Mouse (Mus musculus) neural tube, embryonic 15.5 days (tissue): Measurements from ENCODE around the gene Nxf7. TPM values are rescaled to one million over a fixed set of nuclear protein-coding genes. Genes with fewer than 3 reads are reported as not detected.
"Not testable (repeated sequence)": the region's sequence is repeated elsewhere in the genome, so short reads cannot be mapped to it uniquely, and the experiment has no call there.

Experiments used
- ATAC-seq: fragments of 200-750 bp; cut with Nextera tagmentation; 2 replicates; pipeline ENCODE4 v1.8.0; 2017; ENCODE audit warnings: mild to moderate bottlenecking, moderate TSS enrichment, moderate library complexity; ENCODE audit not compliant: low FRiP score
- H3K27ac ChIP-seq: fragments of 300-500 bp; sonication (generic); replicated peaks from 2 replicates; pipeline ENCODE4 v1.5.1; 2015; ENCODE audit warnings: mild to moderate bottlenecking, inconsistent platforms
- H3K27me3 ChIP-seq: fragments of 300-500 bp; sonication (generic); replicated peaks from 2 replicates; pipeline ENCODE4 v1.6.1; 2015; ENCODE audit warnings: inconsistent platforms
- H3K36me3 ChIP-seq: fragments of 300-500 bp; sonication (generic); 2 replicates; pipeline ENCODE4 v1.6.1; 2015; ENCODE audit warnings: inconsistent platforms
- H3K4me1 ChIP-seq: fragments of 300-500 bp; sonication (generic); 2 replicates; pipeline ENCODE4 v1.6.1; 2015; ENCODE audit warnings: inconsistent platforms
- H3K4me2 ChIP-seq: fragments of 300-500 bp; sonication (generic); 2 replicates; pipeline ENCODE4 v1.6.1; 2015; ENCODE audit warnings: inconsistent platforms, mild to moderate bottlenecking, moderate library complexity
- H3K4me3 ChIP-seq: fragments of 300-500 bp; sonication (generic); replicated peaks from 2 replicates; pipeline ENCODE4 v1.5.1; 2015; ENCODE audit warnings: mild to moderate bottlenecking, inconsistent platforms
- H3K9ac ChIP-seq: fragments of 300-500 bp; sonication (generic); replicated peaks from 2 replicates; pipeline ENCODE4 v1.6.1; 2015; ENCODE audit warnings: mild to moderate bottlenecking, inconsistent platforms
- H3K9me3 ChIP-seq: fragments of 300-500 bp; sonication (generic); replicated peaks from 2 replicates; pipeline ENCODE4 v1.6.1; 2016; ENCODE audit warnings: inconsistent platforms
- WGBS: fragments of 180-500 bp; shearing (Covaris S2); methylation state at CpG from one replicate; pipeline ENCODE4 v1.1.7; 2015; ENCODE audit warnings: mixed read lengths; 5-methylcytosine and 5-hydroxymethylcytosine counted together
- polyA plus RNA-seq: library from polyadenylated mRNA; unstranded; fragments of >200 nt; fragmentation: Nextera tagmentation; extraction: Ambion mirVana; gene quantifications from 2 replicates; pipeline ENCODE4 v1.2.1, GENCODE M21; 2015

Gene Nxf7
- polyA plus RNA-seq = 0.14 TPM in 1 of 2 replicates, not detected in the other

GRCm38 (mm10) chrX:135598677-135599076 lies at the start of gene Nxf7:
TSS of gene Nxf7 (minus strand) at chrX:135598777.
- H3K27ac ChIP-seq = no peak within 1 kb of the TSS
- H3K27me3 ChIP-seq = no peaks in the 10 kb centered on the region
- no peaks in the 10 kb centered on the region for H3K4me1 ChIP-seq
- WGBS = 100% methylated on average over 2 of the region's 2 CpGs
- no peak within 1 kb of the TSS for H3K4me2 ChIP-seq
- no peaks in the 10 kb centered on the region for H3K9me3 ChIP-seq
- no peak within 1 kb of the TSS for H3K4me3 ChIP-seq
- H3K36me3 ChIP-seq = no peaks in the 10 kb centered on the region
- H3K9ac ChIP-seq = no peak within 1 kb of the TSS
- no peak for ATAC-seq

GRCm38 (mm10) chrX:135627605-135628004 lies 29.0 kb upstream of the Nxf7 start, which contains the start of gene Prame:
TSS of gene Prame (minus strand) at chrX:135627705.
- no peak within 1 kb of the TSS for H3K9ac ChIP-seq
- H3K9me3 ChIP-seq = no peaks in the 10 kb centered on the region
- H3K27ac ChIP-seq = no peak within 1 kb of the TSS
- H3K27me3 ChIP-seq = no peaks in the 10 kb centered on the region
- no peak within 1 kb of the TSS for H3K4me3 ChIP-seq
- H3K4me2 ChIP-seq = no peak within 1 kb of the TSS
- H3K36me3 ChIP-seq = no peaks in the 10 kb centered on the region
- no peaks in the 10 kb centered on the region for H3K4me1 ChIP-seq
- 87% methylated on average over 11 of the region's 11 CpGs for WGBS
- ATAC-seq = no peak

GRCm38 (mm10) chrX:135601298-135602029 lies 2.9 kb upstream of the Nxf7 start:
- not testable (repeated sequence) for H3K9ac ChIP-seq, H3K4me3 ChIP-seq, H3K4me2 ChIP-seq, H3K27me3 ChIP-seq, H3K36me3 ChIP-seq, H3K4me1 ChIP-seq, H3K27ac ChIP-seq, ATAC-seq, H3K9me3 ChIP-seq
- 54% methylated on average over 3 of the region's 3 CpGs for WGBS

- Histone ChIP-seq H3K36me3 (no peaks in the 10 kb centered on the region), H3K9ac (no peak overlapping the region), H3K27me3 (no peaks in the 10 kb centered on the region), H3K4me1 (no peaks in the 10 kb centered on the region), H3K27ac (no peak overlapping the region), H3K9me3 (no peaks in the 10 kb centered on the region), H3K4me2 (no peak overlapping the region), H3K4me3 (no peak overlapping the region)
- ATAC-seq = no peak
- 91% methylated on average over 13 of the region's 13 CpGs for WGBS
Observed at GRCm38 (mm10) chrX:135598096-135598495, 481 bp downstream of the Nxf7 start.

GRCm38 (mm10) chrX:135576412-135576811 lies 22.2 kb downstream of the Nxf7 start:
- Histone ChIP-seq H3K36me3 (no peaks in the 10 kb centered on the region), H3K27me3 (no peaks in the 10 kb centered on the region), H3K27ac (no peak overlapping the region), H3K4me2 (no peak overlapping the region), H3K4me3 (no peak overlapping the region), H3K9ac (no peak overlapping the region), H3K9me3 (no peaks in the 10 kb centered on the region), H3K4me1 (no peaks in the 10 kb centered on the region)
- no peak for ATAC-seq
- WGBS = 100% methylated on average over 1 of the region's 1 CpGs

GRCm38 (mm10) chrX:135574958-135575628 lies 23.5 kb downstream of the Nxf7 start:
- H3K9ac ChIP-seq, H3K27me3 ChIP-seq, H3K4me2 ChIP-seq, H3K9me3 ChIP-seq, H3K36me3 ChIP-seq, H3K4me3 ChIP-seq, H3K27ac ChIP-seq, ATAC-seq, H3K4me1 ChIP-seq: not testable (repeated sequence)
- WGBS = 76% methylated on average over 9 of the region's 9 CpGs

- WGBS = 27% methylated on average over 8 of the region's 8 CpGs
- H3K9me3 ChIP-seq, H3K4me2 ChIP-seq, H3K36me3 ChIP-seq, H3K27ac ChIP-seq, H3K9ac ChIP-seq, H3K4me3 ChIP-seq, ATAC-seq, H3K4me1 ChIP-seq, H3K27me3 ChIP-seq: not testable (repeated sequence)
Observed at GRCm38 (mm10) chrX:135574261-135574957, 24.2 kb downstream of the Nxf7 start.

- not testable (repeated sequence) for H3K4me2 ChIP-seq, H3K9me3 ChIP-seq, H3K36me3 ChIP-seq, H3K9ac ChIP-seq, H3K27me3 ChIP-seq, H3K27ac ChIP-seq, H3K4me1 ChIP-seq, H3K4me3 ChIP-seq
- peak; percentile 85 for ATAC-seq
- 0% methylated on average over 1 of the region's 2 CpGs for WGBS
Observed at GRCm38 (mm10) chrX:135569467-135569866, 29.1 kb downstream of the Nxf7 start.

- H3K4me2 ChIP-seq, H3K27ac ChIP-seq, H3K36me3 ChIP-seq, H3K9me3 ChIP-seq, H3K4me1 ChIP-seq, ATAC-seq, H3K4me3 ChIP-seq, H3K9ac ChIP-seq, H3K27me3 ChIP-seq: not testable (repeated sequence)
- 63% methylated on average over 4 of the region's 4 CpGs for WGBS
Observed at GRCm38 (mm10) chrX:135564934-135565333, 33.6 kb downstream of the Nxf7 start.

GRCm38 (mm10) chrX:135562841-135563240 lies 35.7 kb downstream of the Nxf7 start:
- no peaks in the 10 kb centered on the region for H3K9me3 ChIP-seq
- no peaks in the 10 kb centered on the region for H3K27me3 ChIP-seq
- no peak overlapping the region for H3K9ac ChIP-seq
- 58% methylated on average over 2 of the region's 2 CpGs for WGBS
- H3K4me2 ChIP-seq = no peak overlapping the region
- H3K27ac ChIP-seq = no peak overlapping the region
- no peaks in the 10 kb centered on the region for H3K36me3 ChIP-seq
- no peak overlapping the region for H3K4me3 ChIP-seq
- ATAC-seq = no peak
- H3K4me1 ChIP-seq = no peaks in the 10 kb centered on the region

GRCm38 (mm10) chrX:135561693-135562092 lies 36.9 kb downstream of the Nxf7 start:
- not testable (repeated sequence) for H3K9ac ChIP-seq, H3K27ac ChIP-seq, H3K27me3 ChIP-seq, H3K4me2 ChIP-seq, H3K4me1 ChIP-seq, H3K36me3 ChIP-seq, ATAC-seq, H3K4me3 ChIP-seq, H3K9me3 ChIP-seq
- 57% methylated on average over 2 of the region's 2 CpGs for WGBS

GRCm38 (mm10) chrX:135560933-135561332 lies 37.6 kb downstream of the Nxf7 start:
- not testable (repeated sequence) for H3K4me2 ChIP-seq, H3K4me3 ChIP-seq, H3K27me3 ChIP-seq, ATAC-seq, H3K36me3 ChIP-seq, H3K27ac ChIP-seq, H3K9ac ChIP-seq, H3K4me1 ChIP-seq, H3K9me3 ChIP-seq
- WGBS = 19% methylated on average over 4 of the region's 4 CpGs
